Mouse (Mus musculus) C2C12 (cell line): ENCODE measurements at regions not wholly inside any gene's neighbourhood (a gene's known extent, or its start where the extent isn't known, plus 50 kb on each side); places are given as distances from the start of the nearest gene placed in this dataset.

ENCODE experiments used
- CEBPB ChIP-seq: IDR thresholded peaks from one replicate; pipeline ENCODE4 v1.6.1; 2011; ENCODE audit warnings: low read depth, mild to moderate bottlenecking, control low read depth, moderate library complexity
- CTCF ChIP-seq: IDR thresholded peaks from one replicate; pipeline ENCODE4 v1.5.1; 2011; ENCODE audit not compliant: control insufficient read depth, insufficient read depth, insufficient read length
- FOSL1 ChIP-seq: IDR thresholded peaks from one replicate; pipeline ENCODE4 v1.8.0; 2011; ENCODE audit warnings: mild to moderate bottlenecking, low read length; ENCODE audit not compliant: poor library complexity, insufficient read depth, severe bottlenecking
- MAX ChIP-seq: IDR thresholded peaks from one replicate; pipeline ENCODE4 v1.6.1; 2011; ENCODE audit warnings: mild to moderate bottlenecking, control low read depth
- MYOD1 ChIP-seq: IDR thresholded peaks from one replicate; pipeline ENCODE4 v1.6.1; 2011; ENCODE audit warnings: low read depth; ENCODE audit not compliant: control insufficient read depth, insufficient read length
- MYOG ChIP-seq: IDR thresholded peaks from one replicate; pipeline ENCODE4 v1.6.1; 2011; ENCODE audit not compliant: control insufficient read depth, insufficient read length; ENCODE audit errors: extremely low read depth
- USF1 ChIP-seq: IDR thresholded peaks from one replicate; pipeline ENCODE4 v1.6.1; 2011; ENCODE audit warnings: low read depth, mild to moderate bottlenecking, control low read depth, moderate library complexity

GRCm38 (mm10) chr3:149721832-149722231 lies 731.5 kb upstream of the Adgrl2 start:
- TF ChIP-seq CTCF (no peak), CEBPB (no peak), MYOG (no peak), MAX (no peak), MYOD1 (no peak), USF1 (no peak), FOSL1 (no peak)
